Mouse (Mus musculus) cerebellum, adult 9-10 months (tissue): Measurements from ENCODE around the gene Gm10645.
A peak's percentile ranks its signal among the peaks of the same experiment; 100 is the strongest.

Experiments used
- DNase-seq: peaks from one replicate; pipeline ENCODE4 v3.0.0; 2022

The Gm10645 gene

DNA sequence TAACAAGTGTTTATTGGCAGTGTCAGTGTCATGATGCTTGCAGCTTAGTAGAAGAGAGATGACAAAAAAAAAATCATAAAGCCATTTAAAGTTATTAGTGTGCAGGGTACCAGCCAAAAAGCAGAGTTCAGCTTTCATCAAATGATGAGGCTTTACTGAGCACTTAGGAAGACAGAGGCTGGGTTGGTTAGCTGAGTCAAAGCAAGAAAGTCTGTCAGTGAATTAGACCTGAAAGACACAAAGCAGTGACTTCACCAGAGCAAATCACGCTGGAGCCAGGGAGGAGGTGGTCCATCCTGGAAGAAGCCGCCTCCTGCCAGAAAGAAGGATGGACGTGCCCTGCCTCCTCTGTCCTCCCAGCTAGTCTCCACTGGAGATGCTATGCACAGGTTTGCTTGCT is 2.0 kb upstream of the Gm10645 start:
- DNase-seq: peak; percentile 27

DNA sequence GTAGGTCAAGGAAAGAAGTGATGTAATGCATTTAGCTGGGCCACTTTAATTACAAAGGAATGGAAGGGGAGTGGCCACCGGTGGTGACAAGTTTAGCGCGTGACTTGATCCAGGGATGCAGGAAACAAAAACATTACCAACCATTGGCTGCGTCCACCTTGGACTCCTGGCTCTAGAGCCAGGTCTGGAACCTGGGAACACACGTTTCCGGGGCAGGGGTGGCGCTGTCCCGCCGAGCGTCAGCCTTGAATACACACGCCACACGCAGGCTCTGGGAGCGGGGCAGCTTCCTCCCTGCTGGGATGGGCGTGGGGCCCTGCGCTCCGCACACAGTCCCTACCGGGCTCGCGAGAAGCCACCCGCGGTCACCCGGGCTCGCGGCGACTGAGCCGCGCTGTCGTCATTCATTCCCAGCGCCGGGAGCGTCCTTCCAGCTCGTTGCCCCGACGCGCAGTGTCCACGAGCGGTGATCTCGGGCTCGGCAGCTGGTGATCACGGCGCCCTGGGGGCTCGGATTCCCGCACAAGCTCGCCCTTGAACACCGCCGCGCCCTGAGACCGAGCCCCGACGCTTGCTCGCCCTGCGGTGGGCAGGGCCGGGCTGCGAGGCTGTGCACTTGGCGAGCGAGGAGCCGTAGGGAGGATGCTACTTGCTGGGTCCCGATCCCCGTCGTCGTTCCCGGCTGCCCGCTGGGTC is 587 bp downstream of the Gm10645 start, which contains the start of gene Tbc1d9:
Tbc1d9 (plus strand) TSS at position 118 of the 696 bp plus-strand sequence.
- DNase-seq: peak; percentile 93

DNA sequence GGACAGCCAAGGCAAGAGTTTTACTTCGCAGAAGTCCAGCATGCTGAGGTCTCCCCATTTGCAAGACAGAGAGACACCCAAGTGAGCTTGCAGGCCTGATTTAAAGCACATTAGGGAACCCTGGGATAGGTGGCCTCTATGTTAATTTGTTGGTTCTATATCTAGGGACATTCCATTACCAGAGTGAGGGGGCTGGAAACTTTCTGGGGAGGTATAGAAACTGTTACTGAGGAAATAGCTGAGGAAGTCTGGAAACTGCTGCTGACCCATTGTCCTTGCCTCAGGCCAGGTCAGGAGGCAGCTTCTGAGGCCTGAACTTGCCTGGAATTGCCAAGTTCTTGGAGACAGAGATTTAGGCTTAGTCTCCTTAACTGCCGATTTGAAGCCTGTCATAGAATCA is 5.4 kb downstream of the Gm10645 start:
- no peak for DNase-seq

DNA sequence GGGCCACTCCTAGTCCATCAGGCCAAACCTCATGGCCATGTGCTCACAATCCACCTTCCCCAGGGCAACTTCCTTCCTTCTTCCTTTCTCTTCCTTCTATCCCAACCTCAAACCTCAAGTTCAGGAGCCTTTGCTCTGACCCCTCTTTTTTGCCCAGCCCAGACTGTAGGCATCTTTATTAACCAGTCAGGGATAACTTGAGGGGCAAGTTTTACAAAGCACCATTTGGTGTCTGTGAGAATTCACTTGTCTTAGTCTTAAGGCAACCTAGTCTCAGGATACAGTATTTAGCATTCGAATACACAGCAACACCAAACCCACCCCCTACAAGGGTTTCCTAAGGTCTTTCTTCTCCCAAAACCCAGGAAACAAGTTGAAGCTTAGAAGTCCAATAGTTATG is 6.4 kb downstream of the Gm10645 start:
- DNase-seq: no peak

DNA sequence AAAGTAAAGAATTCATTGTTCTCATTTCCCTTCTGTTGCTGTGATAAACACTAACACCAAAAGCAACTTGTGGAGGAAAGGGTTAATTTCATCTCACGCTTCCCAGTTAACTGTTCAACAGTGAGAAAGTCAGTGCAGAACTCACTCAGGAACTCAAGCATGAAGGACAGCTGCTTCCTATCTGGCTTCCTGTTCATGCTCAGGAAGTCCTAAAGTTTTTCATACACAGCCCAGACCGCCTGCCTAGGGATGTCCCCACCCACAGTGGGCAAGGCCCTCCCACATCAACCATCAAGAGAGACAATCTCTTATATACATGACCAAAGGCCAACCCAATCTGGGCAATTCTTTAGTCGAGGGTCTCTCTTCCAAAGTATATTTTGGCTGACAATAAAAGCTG is 7.0 kb downstream of the Gm10645 start:
- no peak for DNase-seq

DNA sequence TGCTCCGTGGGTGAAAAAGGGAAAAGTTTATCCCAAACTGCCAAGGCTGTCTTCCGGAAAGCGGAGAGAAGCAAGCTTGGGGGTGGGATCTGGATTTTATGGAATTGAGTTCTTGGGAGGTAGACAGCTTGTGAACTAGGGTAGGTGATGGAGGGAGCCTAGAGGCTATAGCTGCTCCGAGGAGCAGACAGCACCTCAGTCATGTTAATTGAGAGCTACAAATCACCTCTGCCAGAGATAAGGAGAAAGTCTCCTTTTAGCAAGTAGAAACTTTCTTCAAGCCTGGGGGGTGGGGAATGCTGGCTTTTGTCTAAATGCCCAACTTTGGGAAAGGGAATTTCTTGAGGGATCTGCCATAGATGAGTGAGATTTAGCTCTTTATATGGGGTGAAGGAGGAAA is 10.9 kb downstream of the Gm10645 start:
- no peak for DNase-seq

DNA sequence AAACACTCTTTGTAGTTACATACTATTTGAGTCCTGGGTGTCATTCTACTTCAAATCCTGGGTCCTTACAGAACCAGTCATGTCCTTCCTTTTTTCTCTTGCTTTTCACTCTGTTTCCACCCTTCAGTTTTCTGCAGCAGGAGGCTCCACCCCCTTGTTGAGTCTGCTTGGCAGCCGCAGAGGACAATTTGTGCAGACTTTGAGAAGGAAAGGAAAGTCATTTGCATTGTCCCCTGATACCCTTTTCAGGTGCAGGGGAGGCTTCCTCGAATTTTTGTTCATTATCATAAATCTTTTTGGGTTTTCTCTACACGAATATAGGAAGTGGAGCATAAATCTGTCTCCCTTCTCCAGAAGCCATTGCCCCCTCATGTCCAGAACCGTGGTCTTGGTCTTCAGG is 13.5 kb downstream of the Gm10645 start:
- DNase-seq: no peak

DNA sequence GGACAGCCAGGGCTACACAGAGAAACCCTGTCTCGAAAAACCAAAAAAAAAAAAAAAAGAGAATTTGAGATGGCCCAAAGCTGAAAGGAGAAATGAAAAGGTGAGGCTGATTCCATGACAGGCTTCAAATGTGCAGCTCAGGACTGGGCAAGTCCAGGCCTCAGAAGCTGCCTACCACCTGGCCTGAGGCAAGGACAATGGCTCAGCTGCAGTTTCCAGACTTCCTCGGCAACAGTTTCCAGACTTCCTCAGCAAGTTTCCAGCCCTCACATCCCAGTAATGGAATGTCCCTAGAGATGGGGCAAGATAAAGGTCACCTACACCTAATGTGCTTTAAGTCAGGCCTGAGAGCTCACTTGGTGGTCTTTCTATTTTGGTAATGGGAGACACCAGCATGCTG is 13.9 kb downstream of the Gm10645 start:
- DNase-seq: no peak

DNA sequence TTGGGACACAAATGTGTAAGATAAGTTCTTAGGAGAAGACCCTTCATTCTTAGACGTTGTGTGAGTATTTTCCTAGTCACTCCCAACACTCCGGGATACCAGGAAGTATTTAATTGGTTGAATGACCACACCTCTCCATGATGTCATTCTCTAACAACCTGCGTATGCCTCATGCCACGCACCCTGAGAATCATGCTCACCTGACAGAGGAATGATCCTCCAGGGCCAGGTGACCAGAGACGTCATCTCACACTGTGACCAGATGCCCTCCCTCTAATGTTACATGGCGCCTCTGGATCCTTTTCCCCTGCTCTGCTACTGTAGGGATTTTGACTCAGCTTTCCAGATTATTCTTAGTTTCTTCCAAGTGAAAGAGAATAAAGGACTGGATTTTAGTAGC is 16.8 kb downstream of the Gm10645 start:
- no peak for DNase-seq

DNA sequence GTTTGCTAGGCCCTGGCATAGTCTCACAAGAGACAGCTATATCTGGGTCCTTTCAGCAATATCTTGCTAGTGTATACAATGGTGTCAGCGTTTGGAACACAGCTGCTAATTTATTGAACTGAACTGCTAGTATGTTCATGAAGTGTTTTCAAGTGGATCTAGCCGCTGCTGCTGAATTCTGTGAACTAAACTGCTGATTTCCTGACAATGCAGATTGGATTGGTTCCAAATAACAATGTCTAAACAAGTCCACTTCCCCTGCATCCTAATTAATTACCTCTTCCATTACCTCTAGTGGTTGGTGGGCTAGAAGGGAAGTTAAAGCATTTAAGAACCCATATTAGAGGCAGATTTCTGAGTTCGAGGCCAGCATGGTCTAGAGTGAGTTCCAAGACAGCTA is 20.5 kb downstream of the Gm10645 start:
- no peak for DNase-seq

DNA sequence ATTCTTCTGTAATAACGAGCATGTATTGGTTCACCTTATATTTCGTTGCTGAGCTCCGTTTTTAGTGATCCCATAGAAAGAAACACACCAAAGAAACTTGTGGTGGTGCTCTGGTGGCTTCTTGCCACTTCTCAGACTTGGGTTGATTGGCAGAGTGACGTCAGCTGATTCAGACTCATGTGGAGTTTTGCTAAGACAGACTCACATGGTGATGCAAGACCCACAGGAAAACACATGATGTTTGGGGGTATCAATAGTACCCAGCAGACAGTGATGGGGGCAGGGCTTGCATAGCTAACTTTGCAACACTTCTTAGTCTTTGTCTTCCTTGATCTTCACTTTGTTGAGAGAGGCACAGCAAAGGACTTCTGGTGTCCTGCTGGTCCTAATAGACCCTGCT is 21.4 kb downstream of the Gm10645 start:
- DNase-seq: no peak

DNA sequence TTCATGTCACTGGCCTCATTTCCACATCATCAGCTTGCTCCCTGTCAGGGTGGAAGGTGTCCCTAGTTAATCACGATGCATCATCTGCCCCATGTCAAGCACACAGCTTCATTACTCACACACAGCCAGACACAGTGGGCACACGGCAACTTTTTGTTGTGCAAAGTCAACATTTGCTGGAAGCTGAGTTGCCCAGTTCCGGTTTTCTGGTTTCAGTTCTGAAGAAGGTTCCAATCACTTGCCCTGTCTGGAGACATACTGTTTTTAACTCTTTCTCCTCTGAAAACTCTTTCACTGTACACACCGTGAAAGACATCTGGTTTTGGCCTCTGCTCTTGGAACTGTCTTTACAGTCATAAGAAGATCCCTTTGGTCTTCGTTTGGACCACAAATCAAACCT is 24.6 kb downstream of the Gm10645 start:
- DNase-seq: no peak

DNA sequence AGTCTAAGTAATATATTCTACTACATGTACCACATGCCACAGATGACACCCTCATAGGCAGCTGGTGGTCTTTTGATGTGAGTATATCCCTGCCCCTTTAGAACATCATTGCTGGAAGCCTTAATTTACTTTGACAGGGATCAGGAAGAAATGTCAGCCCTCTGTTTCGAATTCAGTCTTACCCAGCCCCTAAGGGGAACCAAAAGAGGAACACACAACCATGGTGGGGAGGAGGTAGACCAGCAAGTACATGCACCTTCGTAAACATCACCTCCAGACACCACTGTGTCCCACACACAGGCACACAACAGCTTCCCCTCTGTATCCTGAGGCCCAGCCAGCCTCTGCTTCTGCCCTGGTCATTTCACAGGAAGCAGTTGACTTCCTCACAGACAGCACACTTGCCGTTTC is 25.3 kb downstream of the Gm10645 start:
- DNase-seq: no peak

DNA sequence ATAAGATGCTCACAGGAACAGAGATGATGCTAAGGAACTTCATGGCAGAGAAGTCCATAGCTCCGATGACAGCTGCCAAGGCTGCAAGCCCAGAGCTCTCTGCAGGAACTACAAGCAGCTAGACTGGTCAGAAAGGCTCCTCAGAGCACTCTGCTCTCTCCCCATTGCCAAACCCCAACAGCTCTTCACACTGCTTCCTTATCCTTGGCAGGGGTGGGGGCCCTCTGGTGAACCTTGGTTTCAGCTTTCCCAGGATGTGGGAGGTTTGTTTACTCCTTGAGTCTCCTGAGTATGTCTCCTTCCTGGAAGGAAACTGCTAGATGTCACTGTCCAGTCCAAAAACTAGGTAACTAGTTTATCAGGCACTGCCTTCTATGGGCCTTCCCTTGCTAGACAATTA is 25.9 kb downstream of the Gm10645 start:
- no peak for DNase-seq

DNA sequence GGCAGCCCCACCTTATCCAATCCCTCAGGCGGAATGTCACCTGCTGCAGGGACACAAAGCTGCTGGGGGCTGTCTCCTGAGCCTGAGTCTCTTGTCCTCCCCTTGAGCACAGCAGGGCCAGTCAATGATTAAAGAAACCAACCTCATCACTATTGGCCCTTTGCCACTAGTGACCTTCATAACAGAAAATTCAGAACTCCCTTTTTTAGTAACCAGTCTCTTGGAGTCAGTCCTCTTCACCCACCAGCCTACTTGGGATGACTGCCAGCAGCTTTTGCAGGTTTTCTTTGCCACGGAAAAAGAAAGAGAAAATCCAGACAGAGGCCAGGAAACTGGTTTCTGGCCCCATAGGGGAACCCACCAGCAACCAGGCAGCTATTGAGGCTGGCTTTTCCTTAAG is 30.9 kb downstream of the Gm10645 start:
- no peak for DNase-seq
